Mouse (Mus musculus) neural tube, embryonic 10.5 days (tissue): ENCODE measurements around the gene Gm38431.

ENCODE experiments used
- DNase-seq: peaks from one replicate; pipeline ENCODE4 v3.0.0-alpha.2; 2017; ENCODE audit warnings: low spot score; ENCODE audit errors: extremely low spot score

Gm38431 gene

DNA sequence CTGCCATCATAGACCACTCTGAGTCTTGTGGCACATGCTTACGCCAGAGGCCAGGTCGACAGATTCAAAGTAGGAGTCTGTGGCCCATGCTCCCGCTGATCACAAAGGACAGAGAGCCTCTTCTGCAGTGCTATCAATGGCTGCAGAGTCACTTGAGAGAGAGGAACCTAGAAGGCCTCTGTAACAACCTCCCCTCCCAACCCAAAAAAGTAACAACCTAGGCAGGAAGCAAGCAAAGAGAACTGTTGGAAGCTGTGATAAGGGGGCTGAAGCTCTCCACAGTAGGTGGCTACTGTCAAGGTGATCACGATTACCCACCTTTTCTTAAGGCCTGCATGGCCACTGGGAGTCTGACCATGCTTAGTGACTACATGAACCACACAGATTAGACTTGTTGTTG, 48.2 kb downstream of the Gm38431 start:
- DNase-seq, result no peak

DNA sequence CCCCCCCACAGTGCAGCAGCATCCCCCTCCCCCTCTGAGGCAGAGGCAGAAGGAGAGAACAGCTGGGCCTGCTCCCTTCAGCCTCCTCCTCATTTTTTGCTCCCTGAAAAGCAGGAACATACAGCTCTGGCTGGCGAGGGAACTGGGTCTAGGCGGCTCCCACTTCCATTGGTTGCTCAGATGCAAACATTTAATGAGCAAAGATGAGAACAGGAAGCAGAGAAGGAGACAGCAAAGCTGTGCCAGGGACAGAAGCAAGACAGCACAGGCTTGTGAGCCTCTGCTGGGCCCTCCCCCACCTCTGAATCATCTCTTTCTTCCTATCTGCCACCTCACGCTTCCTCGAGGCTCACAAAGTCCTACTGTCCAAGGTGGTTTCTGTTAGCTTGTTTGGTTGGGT, 50.5 kb downstream of the Gm38431 start:
- no peak for DNase-seq

GRCm38 (mm10) chr9:21039779-21040178, 52.0 kb downstream of the Gm38431 start:
- DNase-seq, result no peak

- DNase-seq, result peak; percentile 46
These were observed 54.3 kb downstream of the Gm38431 start for GRCm38 (mm10) chr9:21037481-21037891.

DNA sequence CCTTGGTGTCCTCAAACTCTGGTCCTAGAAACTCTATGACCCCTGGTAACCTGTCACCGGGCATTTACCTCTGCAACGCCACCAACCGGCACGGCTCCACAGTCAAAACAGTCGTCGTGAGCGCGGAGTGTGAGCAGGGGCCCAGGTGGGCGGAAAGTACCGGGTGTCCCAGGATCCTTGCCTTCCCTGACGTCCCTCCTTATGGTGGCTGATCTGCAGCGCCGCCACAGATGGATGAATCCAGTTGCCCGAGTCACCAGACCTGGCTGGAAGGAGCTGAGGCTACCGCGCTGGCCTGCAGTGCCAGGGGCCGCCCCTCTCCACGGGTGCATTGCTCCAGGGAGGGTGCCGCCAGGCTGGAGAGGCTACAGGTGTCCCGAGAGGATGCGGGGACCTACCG, 55.1 kb downstream of the Gm38431 start:
- peak; percentile 45 for DNase-seq

DNA sequence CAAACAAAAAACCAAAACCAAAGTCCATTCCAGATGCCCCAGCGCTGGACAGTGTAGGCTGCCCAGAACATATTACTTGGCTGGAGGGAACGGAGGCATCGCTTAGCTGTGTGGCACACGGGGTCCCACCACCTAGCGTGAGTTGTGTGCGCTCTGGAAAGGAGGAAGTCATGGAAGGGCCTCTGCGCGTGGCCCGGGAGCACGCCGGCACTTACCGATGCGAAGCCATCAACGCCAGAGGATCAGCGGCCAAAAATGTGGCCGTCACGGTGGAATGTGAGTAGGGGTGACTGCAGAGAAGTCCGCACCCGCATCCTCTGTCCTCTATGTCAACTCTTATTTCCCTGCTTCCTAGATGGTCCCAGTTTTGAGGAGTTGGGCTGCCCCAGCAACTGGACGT, 55.6 kb downstream of the Gm38431 start:
- peak; percentile 32 for DNase-seq

- DNase-seq, result no peak
These were observed 56.2 kb downstream of the Gm38431 start for GRCm38 (mm10) chr9:21035586-21035985.

DNA sequence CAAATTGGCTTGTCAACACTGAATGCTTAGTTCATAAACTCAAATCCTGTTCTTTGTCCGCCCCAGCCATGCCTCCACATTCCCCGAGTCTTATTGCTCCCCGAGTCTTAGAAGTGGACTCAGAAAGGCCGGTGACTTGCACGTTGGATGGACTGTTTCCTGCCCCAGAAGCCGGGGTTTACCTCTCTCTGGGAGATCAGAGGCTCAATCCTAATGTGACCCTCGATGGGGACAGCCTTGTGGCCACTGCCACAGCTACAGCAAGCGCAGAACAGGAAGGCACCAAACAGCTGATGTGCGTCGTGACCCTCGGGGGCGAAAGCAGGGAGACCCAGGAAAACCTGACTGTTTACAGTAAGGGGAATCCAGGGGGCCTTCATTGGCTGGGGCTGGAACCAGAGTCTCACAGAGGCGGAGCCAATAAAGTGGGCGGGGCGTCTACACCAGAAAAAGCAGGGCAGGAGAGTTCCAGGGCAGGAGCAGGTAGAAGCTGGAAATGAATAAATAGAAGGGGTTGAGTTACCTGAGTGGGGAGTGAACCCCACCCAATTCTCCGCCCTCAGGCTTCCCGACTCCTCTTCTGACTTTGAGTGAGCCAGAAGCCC, 57.2 kb downstream of the Gm38431 start:
- peak; percentile 47 for DNase-seq

DNA sequence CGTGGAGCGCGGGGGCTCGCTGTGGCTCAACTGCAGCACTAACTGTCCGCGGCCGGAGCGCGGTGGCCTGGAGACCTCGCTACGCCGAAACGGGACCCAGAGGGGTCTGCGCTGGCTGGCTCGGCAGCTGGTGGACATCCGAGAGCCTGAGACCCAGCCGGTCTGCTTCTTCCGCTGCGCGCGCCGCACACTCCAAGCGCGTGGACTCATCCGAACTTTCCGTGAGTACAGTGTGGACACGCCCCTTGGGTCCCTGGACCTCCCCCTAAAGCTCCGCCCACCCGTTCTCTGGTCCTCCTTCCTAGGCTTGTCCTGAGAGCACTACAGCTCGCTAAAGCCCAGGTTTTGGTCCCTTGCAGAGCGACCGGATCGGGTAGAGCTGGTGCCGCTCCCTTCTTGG, 58.7 kb downstream of the Gm38431 start:
- peak; percentile 78 for DNase-seq

DNA sequence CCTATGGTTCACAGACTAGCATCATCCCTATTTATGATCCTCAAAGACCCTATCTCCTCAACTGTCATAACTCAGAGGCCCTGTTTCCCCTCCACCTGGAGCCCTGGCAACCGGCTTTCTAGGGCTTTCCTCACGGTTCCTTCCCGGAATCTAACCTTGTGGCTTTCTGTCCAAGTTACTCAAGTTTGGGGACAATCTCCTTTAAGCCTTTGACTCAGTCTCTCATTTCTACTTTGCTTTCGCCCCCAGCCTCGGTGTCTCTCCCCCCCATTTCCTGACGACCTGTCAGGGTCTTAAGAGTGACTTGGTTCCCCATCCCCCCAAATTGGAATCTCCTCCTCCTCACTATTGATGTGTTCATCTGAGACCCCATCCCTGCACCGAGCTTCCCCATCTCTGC, 59.3 kb downstream of the Gm38431 start:
- DNase-seq, result peak; percentile 37

DNA sequence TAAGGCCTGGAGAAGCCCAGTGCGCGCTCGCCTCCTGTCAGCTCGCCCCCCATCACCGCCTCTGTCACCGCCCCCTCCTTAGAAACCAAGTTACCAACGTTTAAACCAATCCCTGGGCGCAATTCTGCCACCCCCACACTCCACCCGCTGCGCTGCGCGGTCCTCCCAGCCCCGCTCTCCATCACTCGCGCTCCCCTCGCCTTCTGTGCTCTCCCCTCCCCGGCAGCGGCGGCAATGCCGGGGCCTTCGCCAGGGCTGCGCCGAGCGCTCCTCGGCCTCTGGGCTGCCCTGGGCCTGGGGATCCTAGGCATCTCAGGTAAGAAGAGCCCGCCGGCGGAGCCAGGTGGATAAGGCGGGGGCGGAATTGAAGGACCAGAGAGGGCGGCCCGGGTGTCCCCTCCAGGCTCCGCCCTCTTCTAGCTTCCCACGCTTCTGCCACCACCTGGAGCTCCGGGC, 59.9 kb downstream of the Gm38431 start, which contains the start of gene Icam5:
Icam5 (plus strand) TSS at position 178 of the 456 bp plus-strand sequence.
- DNase-seq, result peak; percentile 47

- DNase-seq, result peak; percentile 67
These were observed 60.4 kb downstream of the Gm38431 start for GRCm38 (mm10) chr9:21031251-21031895.

DNA sequence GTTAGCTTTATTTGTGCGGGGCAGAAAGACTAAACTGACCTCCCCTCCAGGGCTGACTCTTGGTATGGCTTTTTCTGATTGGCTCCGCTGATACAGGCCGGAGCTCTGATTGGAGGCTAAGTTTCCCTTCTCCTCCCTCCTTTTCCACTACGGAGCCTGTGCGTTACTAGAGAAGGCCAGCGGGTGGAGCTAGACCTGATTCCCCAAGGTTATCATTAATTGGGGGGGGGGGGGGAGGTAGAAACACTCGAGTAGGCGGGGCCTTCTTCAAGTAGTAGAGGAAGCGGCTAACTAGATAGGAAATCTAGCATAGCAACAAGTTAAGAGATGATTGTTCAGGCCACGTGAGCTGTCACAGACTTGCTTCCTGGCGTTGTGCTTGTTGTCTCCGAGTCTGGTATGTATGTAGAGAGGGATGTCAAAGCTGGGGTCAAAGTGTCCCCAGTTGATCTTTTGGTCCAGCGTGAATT, 61.0 kb downstream of the Gm38431 start:
- peak; percentile 84 for DNase-seq

- DNase-seq, result no peak
These were observed 61.7 kb downstream of the Gm38431 start for GRCm38 (mm10) chr9:21030055-21030600.

GRCm38 (mm10) chr9:21029291-21030054, 62.3 kb downstream of the Gm38431 start, which contains the start of gene Icam4:
TSS of gene Icam4 (plus strand) at chr9:21029373.
- DNase-seq, result peak; percentile 87

DNA sequence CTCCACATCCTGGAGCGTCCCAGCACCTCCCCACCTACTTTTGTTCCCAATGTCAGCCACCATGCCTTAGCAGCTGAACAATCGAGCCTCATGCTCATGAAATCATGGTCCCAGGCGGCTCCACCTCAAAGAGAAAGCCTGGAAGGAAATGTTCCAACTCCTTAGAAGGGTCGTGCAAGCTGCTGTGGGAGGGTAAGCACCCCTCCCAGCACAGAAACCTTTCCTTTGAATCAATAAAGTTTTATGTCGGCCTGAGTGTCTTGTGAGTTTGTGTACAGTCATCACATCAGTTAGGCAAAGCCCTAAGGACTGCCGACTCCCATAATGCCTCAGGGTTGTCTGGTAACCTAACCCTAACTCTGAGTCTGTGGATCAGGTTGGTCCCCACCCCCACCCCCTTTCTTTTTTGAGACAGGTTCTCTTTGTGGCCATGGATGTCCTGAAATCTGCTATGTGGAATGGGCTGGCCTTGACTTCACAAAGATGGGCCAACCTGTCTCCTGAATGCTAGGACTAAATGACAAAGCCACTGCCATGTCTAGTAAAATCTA, 63.2 kb downstream of the Gm38431 start:
- no peak for DNase-seq

DNA sequence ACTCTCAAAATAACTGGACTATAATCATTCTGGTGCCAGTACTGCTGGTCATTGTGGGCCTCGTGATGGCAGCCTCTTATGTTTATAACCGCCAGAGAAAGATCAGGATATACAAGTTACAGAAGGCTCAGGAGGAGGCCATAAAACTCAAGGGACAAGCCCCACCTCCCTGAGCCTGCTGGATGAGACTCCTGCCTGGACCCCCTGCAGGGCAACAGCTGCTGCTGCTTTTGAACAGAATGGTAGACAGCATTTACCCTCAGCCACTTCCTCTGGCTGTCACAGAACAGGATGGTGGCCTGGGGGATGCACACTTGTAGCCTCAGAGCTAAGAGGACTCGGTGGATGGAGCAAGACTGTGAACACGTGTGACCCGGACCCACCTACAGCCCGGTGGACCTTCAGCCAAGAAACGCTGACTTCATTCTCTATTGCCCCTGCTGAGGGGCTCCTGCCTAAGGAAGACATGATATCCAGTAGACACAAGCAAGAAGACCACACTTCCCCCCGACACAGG, 64.0 kb downstream of the Gm38431 start:
- DNase-seq, result peak; percentile 24

GRCm38 (mm10) chr9:21026849-21027248, 64.9 kb downstream of the Gm38431 start:
- DNase-seq, result no peak

DNA sequence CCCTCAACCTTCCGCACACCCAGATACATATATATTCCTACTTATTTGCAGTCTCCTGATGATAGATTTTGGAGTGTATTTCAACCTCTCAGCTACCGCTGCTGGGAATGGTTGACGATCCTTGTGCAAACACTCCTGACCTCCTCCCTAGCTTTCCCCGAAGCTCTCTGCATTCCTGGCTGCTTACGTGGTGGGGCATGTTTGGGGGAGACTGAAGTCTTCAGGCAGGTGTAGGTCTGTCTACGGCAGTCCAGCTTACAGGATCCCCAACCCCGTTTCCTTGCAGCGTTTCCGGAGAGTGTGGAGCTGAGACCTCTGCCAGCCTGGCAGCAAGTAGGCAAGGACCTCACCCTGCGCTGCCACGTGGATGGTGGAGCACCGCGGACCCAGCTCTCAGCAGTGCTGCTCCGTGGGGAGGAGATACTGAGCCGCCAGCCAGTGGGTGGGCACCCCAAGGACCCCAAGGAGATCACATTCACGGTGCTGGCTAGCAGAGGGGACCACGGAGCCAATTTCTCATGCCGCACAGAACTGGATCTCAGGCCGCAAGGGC, 66.5 kb downstream of the Gm38431 start:
- no peak for DNase-seq

DNA sequence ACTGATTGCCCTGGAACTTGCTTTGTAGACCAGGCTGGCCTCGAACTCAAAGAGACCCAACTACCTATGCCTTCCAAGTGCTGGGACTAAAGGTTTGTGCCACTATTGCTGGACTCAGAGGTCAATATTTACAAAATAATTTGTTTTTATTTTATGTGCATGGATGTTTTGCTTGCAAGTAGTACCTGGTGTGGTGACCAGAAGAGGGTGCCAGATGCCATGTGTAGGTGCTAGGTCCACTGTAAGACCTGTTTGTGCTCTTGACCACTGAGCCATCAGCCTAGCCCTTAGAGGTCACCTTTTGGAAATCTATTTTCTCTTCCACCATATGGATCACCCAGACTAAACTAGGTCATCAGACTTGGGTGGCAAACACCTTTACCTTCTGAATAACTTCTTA, 69.1 kb downstream of the Gm38431 start:
- no peak for DNase-seq

- DNase-seq, result no peak
These were observed 69.5 kb downstream of the Gm38431 start for GRCm38 (mm10) chr9:21022288-21022687.
